Mouse (Mus musculus) stomach, embryonic 16.5 days (tissue): ENCODE results near the gene Fndc3b. TPM values are rescaled to one million over a fixed set of nuclear protein-coding genes. Genes with fewer than 3 reads are reported as not detected.

Experiments used
- ATAC-seq: fragments of 200-750 bp; cut with Nextera tagmentation; 2 replicates; pipeline ENCODE4 v1.8.0; 2017; ENCODE audit warnings: moderate number of reproducible peaks, moderate TSS enrichment; ENCODE audit not compliant: insufficient read depth, low FRiP score
- H3K27ac ChIP-seq: fragments of 300-500 bp; sonication (generic); 2 replicates; pipeline ENCODE4 v1.5.1; 2014; ENCODE audit warnings: low read length
- H3K27me3 ChIP-seq: fragments of 300-500 bp; sonication (generic); 2 replicates; pipeline ENCODE4 v1.6.1; 2014; ENCODE audit warnings: low read length, control low read depth, mixed read lengths; ENCODE audit not compliant: control insufficient read depth, insufficient read depth
- H3K36me3 ChIP-seq: fragments of 300-500 bp; sonication (generic); 2 replicates; pipeline ENCODE4 v1.6.1; 2014; ENCODE audit warnings: low read length; ENCODE audit not compliant: control insufficient read depth, insufficient read depth
- H3K4me1 ChIP-seq: fragments of 300-500 bp; sonication (generic); 2 replicates; pipeline ENCODE4 v1.6.1; 2014; ENCODE audit warnings: low read length, control low read depth, mixed read lengths; ENCODE audit not compliant: control insufficient read depth, insufficient read depth
- H3K4me2 ChIP-seq: fragments of 300-500 bp; sonication (generic); 2 replicates; pipeline ENCODE4 v1.6.1; 2014; ENCODE audit warnings: low read depth, low read length, mixed read lengths
- H3K4me3 ChIP-seq: fragments of 300-500 bp; sonication (generic); replicated peaks from 2 replicates; pipeline ENCODE4 v1.5.1; 2014; ENCODE audit warnings: mild to moderate bottlenecking, low read length
- H3K9ac ChIP-seq: fragments of 300-500 bp; sonication (generic); 2 replicates; pipeline ENCODE4 v1.6.1; 2014; ENCODE audit warnings: low read length
- H3K9me3 ChIP-seq: fragments of 300-500 bp; sonication (generic); replicated peaks from 2 replicates; pipeline ENCODE4 v1.6.1; 2016; ENCODE audit warnings: low read length, control low read depth; ENCODE audit not compliant: control insufficient read depth
- WGBS: fragments of 180-500 bp; shearing (Covaris S2); extraction: QIAGEN DNeasy Blood & Tissue Kit; methylation state at CpG from one replicate; pipeline ENCODE4 v1.1.7; 2014; 5-methylcytosine and 5-hydroxymethylcytosine counted together
- polyA plus RNA-seq: library from polyadenylated mRNA; unstranded; fragments of >200 nt; fragmentation: Nextera tagmentation; extraction: Ambion mirVana; gene quantifications from 2 replicates; pipeline ENCODE4 v1.2.1, GENCODE M21; 2015

Gene Fndc3b
- polyA plus RNA-seq, 1 experiment from 2014 or later: 28.6 TPM

- no peaks in the 10 kb centered on the region for H3K27me3 ChIP-seq
- peak overlapping the region; percentile 70 for H3K27ac ChIP-seq
- 79% methylated on average over 9 of the region's 9 CpGs for WGBS
- H3K36me3 ChIP-seq: no peaks in the 10 kb centered on the region
- no peak for ATAC-seq
- no peaks in the 10 kb centered on the region for H3K9me3 ChIP-seq
- no peak overlapping the region for H3K4me3 ChIP-seq
- peaks cover 29% of the 10 kb centered on the region for H3K4me1 ChIP-seq
- H3K4me2 ChIP-seq: no peak overlapping the region
- no peak overlapping the region for H3K9ac ChIP-seq
These were observed 192.2 kb downstream of the Fndc3b start for GRCm38 (mm10) chr3:27518935-27519334.

DNA sequence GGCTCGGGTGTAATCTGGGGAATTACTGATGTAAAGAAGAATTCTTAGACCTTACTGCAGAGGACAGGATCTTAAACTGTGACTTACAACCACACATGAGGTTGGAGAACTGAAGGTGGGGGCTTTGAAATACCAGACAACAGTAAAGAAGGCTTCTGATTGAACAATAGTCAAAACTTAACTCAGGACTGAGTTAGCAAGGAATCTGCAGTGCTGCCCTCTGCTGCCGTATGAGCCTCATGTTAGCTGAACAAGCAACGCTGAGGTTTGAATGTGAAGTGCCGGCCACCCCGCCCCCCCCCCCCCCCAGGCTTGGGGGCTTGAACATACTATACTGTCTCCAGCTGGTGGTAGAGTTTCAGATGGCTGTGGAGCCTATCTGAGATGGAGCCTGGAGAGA lies 194.6 kb downstream of the Fndc3b start:
- peaks cover 19% of the 10 kb centered on the region; the same call in 1 of the 2 replicates for H3K4me1 ChIP-seq
- no peak overlapping the region for H3K9ac ChIP-seq
- H3K9me3 ChIP-seq: no peaks in the 10 kb centered on the region
- no peak for ATAC-seq
- WGBS: 44% methylated on average over 5 of the region's 5 CpGs
- no peaks in the 10 kb centered on the region for H3K27me3 ChIP-seq
- H3K4me2 ChIP-seq: no peak overlapping the region
- H3K36me3 ChIP-seq: no peaks in the 10 kb centered on the region
- no peak overlapping the region for H3K4me3 ChIP-seq
- no peak overlapping the region for H3K27ac ChIP-seq

DNA sequence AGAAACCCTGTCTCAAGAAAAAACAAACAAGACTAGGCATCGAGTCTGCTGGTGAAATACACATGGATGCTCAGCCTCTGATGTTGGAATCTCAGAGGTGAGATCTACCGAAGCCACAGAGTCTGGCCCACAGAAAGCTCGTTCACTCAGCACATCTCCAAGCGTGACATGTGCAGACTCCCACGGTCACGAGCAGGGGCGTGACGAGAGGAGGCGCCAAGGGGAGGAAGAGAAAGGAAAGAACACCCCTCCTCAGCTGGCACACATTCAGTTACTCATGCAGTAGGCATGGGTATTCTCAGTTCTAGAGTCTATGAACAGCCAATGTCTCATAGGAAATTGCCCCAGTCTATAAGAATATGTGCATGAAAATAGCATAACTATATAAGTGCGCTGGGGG lies 199.3 kb downstream of the Fndc3b start:
- Histone ChIP-seq H3K4me1 (no peaks in the 10 kb centered on the region), H3K4me3 (no peak overlapping the region), H3K9ac (no peak overlapping the region), H3K27ac (no peak overlapping the region), H3K4me2 (no peak overlapping the region), H3K27me3 (no peaks in the 10 kb centered on the region), H3K36me3 (no peaks in the 10 kb centered on the region), H3K9me3 (no peaks in the 10 kb centered on the region)
- ATAC-seq: no peak
- WGBS: 79% methylated on average over 10 of the region's 10 CpGs

GRCm38 (mm10) chr3:27506886-27507285 lies 204.2 kb downstream of the Fndc3b start:
- H3K4me2 ChIP-seq: no peak overlapping the region
- H3K36me3 ChIP-seq: no peaks in the 10 kb centered on the region; the same call in 1 of the 2 replicates
- H3K4me1 ChIP-seq: no peaks in the 10 kb centered on the region
- no peak overlapping the region for H3K4me3 ChIP-seq
- no peak for ATAC-seq
- WGBS: 81% methylated on average over 3 of the region's 3 CpGs
- H3K9ac ChIP-seq: no peak overlapping the region
- no peaks in the 10 kb centered on the region for H3K9me3 ChIP-seq
- H3K27me3 ChIP-seq: no peaks in the 10 kb centered on the region
- H3K27ac ChIP-seq: no peak overlapping the region

- no peaks in the 10 kb centered on the region for H3K9me3 ChIP-seq
- no peaks in the 10 kb centered on the region for H3K4me1 ChIP-seq
- H3K27me3 ChIP-seq: no peaks in the 10 kb centered on the region
- H3K9ac ChIP-seq: no peak overlapping the region
- 84% methylated on average over 3 of the region's 3 CpGs for WGBS
- H3K27ac ChIP-seq: no peak overlapping the region
- no peak overlapping the region for H3K4me3 ChIP-seq
- no peak for ATAC-seq
- H3K4me2 ChIP-seq: no peak overlapping the region
- peaks cover 1% of the 10 kb centered on the region; the same call in 1 of the 2 replicates for H3K36me3 ChIP-seq
These were observed 205.5 kb downstream of the Fndc3b start for GRCm38 (mm10) chr3:27505582-27505981.

GRCm38 (mm10) chr3:27503279-27504038 lies 207.6 kb downstream of the Fndc3b start:
- Histone ChIP-seq H3K27me3 (no peaks in the 10 kb centered on the region), H3K4me3 (no peak overlapping the region), H3K27ac (no peak overlapping the region), H3K9me3 (no peaks in the 10 kb centered on the region), H3K9ac (no peak overlapping the region), H3K4me1 (no peaks in the 10 kb centered on the region), H3K36me3 (peaks cover 12% of the 10 kb centered on the region), H3K4me2 (no peak overlapping the region)
- no peak for ATAC-seq
- 89% methylated on average over 7 of the region's 7 CpGs for WGBS

GRCm38 (mm10) chr3:27495296-27496073 lies 215.6 kb downstream of the Fndc3b start:
- no peak for ATAC-seq
- Histone ChIP-seq H3K9me3 (no peaks in the 10 kb centered on the region), H3K36me3 (peaks cover 18% of the 10 kb centered on the region; the same call in 1 of the 2 replicates), H3K9ac (no peak overlapping the region), H3K27me3 (no peaks in the 10 kb centered on the region), H3K4me2 (no peak overlapping the region), H3K4me3 (no peak overlapping the region), H3K4me1 (no peaks in the 10 kb centered on the region), H3K27ac (no peak overlapping the region)
- whole genome bisulfite sequencing: 84% methylated on average over 14 of the region's 14 CpGs

- Histone ChIP-seq H3K9me3 (no peaks in the 10 kb centered on the region), H3K4me2 (no peak overlapping the region), H3K36me3 (peaks cover 11% of the 10 kb centered on the region; the same call in 1 of the 2 replicates), H3K4me3 (no peak overlapping the region), H3K9ac (no peak overlapping the region), H3K4me1 (no peaks in the 10 kb centered on the region), H3K27ac (no peak overlapping the region), H3K27me3 (no peaks in the 10 kb centered on the region)
- ATAC-seq: no peak
- WGBS: 83% methylated on average over 6 of the region's 6 CpGs
These were observed 216.4 kb downstream of the Fndc3b start for GRCm38 (mm10) chr3:27494698-27495097.

DNA sequence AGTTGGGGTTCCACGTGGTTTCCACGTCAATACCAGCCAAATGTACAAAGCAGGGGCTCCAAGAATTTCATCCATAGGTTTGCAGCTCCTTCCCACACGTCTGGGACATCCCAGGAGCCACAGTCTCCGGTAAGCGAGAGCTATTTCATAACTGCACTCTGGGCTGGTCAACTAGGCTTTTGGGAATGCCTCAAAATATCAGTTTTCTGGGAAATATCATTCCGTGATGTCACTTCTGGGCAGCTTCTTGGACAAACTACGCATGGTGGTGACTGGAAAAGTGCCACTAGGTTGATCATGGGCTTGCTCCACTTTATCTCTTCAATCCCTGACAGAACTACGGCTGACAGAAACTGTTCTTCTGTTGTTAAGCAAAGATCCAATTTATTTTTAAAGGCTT lies 217.0 kb downstream of the Fndc3b start:
- Histone ChIP-seq H3K4me2 (no peak overlapping the region), H3K27me3 (no peaks in the 10 kb centered on the region), H3K4me3 (no peak overlapping the region), H3K4me1 (no peaks in the 10 kb centered on the region), H3K9me3 (no peaks in the 10 kb centered on the region), H3K36me3 (peaks cover 11% of the 10 kb centered on the region; the same call in 1 of the 2 replicates), H3K27ac (no peak overlapping the region), H3K9ac (no peak overlapping the region)
- ATAC-seq: no peak
- WGBS: 90% methylated on average over 8 of the region's 8 CpGs
